Mouse (Mus musculus): Measurements from ENCODE around the gene Vax1. TPM values are rescaled to one million over a fixed set of nuclear protein-coding genes. Genes with fewer than 3 reads are reported as not detected.
A peak's percentile ranks its signal among the peaks of the same experiment; 100 is the strongest.

Vax1 gene
- total RNA-seq, 2 experiments from 2014 or later, result 1.5 to 2.1 TPM

DNA sequence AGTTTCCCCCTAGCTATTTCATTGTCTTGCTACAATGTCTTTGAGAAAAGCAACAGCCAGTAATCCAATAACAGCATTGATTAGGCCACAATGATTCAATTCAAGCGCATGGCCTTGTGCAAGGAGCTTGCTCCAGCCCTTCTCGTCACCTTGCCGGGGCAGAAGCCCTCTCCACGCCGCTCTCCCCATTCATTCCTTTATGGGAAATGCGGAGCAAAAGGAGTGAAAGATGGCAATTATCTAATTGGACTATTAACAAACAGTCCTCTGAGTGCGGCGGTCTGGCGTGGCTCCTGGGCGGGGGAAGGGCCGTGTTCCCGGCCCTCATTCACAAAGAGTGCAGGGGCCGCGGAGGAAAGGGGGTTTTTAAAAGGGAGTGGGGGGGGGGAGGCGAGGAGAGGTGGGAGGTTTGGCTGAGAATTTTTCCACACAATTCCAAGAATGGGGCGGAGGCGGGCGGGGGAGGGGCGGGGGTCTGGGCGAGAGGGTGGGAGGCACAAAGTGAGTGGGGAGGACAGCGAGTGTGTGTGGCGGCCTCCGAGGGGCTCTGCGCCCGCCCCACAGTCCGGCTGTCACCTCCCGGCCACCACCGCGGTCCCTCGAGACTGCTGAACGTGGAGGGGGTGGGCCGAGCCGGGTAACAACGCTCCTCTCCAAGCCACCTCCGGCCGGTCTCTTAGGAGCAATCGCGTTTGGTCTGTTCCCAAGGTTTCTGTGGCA is 1.5 kb upstream of the Vax1 start:
- intact Hi-C loops (cut with DNase I), result no loop called here
- DNase-seq (ENCODE audit: extremely low spot score in 1 of 2, low spot score in 2 of 2), result no peak

- intact Hi-C loops (cut with DNase I), result no loop called here
- no peak for DNase-seq (ENCODE audit: extremely low spot score in 1 of 2, low spot score in 2 of 2)
These were observed 875 bp upstream of the Vax1 start for GRCm38 (mm10) chr19:59170766-59171095.

- DNase-seq (ENCODE audit: extremely low spot score in 1 of 2, low spot score in 2 of 2), result peak in 1 of 2 experiments; percentile 43
- intact Hi-C loops (cut with DNase I), result no loop called here
These were observed 517 bp downstream of the Vax1 start for GRCm38 (mm10) chr19:59169143-59169935.

DNA sequence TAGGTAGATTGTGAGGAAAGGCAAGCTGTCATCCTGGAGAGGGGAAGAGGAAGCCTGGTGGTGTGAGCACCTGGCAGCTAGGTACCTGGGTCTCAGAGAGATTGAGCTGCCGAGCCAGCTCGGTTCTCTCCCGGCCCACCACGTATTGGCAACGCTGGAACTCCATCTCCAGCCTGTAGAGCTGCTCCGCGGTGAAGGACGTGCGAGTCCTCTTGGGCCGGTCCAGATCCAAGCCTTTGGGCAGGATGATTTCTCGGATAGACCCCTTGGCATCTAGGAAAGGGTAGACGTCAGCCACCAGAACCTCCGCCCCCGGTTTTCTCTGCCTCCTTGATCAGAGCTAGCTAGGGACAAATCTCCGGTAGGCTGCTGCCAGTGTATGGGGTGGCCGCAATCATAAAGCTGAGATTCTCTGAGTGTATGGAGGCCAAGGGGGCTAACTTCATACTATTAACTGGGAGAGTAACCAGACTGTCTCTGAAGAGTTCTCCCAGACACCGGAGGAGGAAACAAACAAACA is 1.4 kb downstream of the Vax1 start:
- no peak for DNase-seq (ENCODE audit: extremely low spot score in 1 of 2, low spot score in 2 of 2)

DNA sequence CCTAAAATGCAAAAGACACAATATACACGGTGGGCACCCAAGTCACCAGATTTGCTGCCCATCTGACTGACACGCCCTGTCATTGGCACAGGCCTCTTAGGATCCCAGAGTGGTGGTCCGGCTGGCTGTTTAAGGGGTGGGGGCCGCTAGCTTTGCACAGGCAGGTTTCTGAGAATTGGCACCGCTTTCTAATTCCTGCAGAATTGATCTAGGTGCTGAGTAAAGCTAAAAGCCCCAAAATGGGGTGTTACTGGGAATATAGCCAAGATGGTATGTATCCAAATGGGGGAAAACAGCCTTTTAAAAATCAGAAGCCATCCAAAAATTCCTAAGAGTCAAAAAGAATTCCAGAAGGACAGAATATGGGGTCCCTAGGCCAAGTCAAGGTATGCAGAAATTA is 2.0 kb downstream of the Vax1 start:
- intact Hi-C loops (cut with DNase I), result no loop called here
- no peak for DNase-seq (ENCODE audit: extremely low spot score in 1 of 2, low spot score in 2 of 2)

More for the DNA sequence above, 1.4 kb downstream of the Vax1 start:
- intact Hi-C loops (cut with DNase I), result no loop called here

GRCm38 (mm10) chr19:59166879-59167278 is 3.0 kb downstream of the Vax1 start:
- intact Hi-C loops (cut with DNase I), result no loop called here
- DNase-seq (ENCODE audit: extremely low spot score in 1 of 2, low spot score in 2 of 2), result no peak

- intact Hi-C loops (cut with DNase I), result no loop called here
- peak in 1 of 2 experiments; percentile 33 for DNase-seq (ENCODE audit: extremely low spot score in 1 of 2, low spot score in 2 of 2)
These were observed 3.5 kb downstream of the Vax1 start for GRCm38 (mm10) chr19:59166311-59166761.

GRCm38 (mm10) chr19:59165577-59165976 is 4.3 kb downstream of the Vax1 start:
- intact Hi-C loops (cut with DNase I), result no loop called here
- DNase-seq (ENCODE audit: extremely low spot score in 1 of 2, low spot score in 2 of 2), result no peak

DNA sequence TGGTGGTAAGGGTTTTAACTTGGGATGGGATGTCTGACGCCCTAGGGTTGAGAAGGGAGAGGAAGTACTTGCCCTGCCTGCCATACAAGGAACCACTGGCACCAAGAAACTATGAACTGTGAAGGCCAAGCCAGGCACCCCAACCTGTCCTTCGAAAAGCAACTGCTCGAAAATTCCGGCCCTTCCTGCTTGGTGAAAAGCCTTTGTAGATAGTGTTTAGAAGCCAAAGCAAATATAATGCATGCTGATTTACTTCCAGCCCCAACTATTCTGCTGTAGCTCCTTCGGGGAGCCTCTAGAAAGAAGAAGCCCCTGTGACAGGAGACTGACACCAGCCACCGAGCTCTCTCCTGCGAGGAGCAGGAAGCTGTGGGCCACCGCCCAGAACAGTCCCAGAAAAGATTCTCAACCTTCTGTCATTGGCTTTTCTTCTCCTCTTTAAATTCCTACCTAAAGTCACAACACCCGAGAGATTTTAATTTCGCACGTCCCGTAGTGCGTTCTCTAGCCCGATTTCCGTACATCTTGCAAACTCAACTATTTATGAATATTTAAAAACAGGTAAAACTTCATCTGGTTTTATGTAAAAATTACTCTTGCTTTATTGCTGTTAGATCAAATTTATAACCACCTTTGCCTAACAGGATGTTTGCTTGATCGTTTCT is 4.8 kb downstream of the Vax1 start:
- no peak for DNase-seq (ENCODE audit: extremely low spot score in 1 of 2, low spot score in 2 of 2)
- intact Hi-C loops (cut with DNase I), result no loop called here

- intact Hi-C loops (cut with DNase I), result no loop called here
These were observed 5.7 kb downstream of the Vax1 start for GRCm38 (mm10) chr19:59164111-59164510.

GRCm38 (mm10) chr19:59156702-59157101 is 13.2 kb downstream of the Vax1 start:
- intact Hi-C loops (cut with DNase I), result no loop called here
- DNase-seq (ENCODE audit: extremely low spot score in 1 of 2, low spot score in 2 of 2), result no peak

More at GRCm38 (mm10) chr19:59164111-59164510, 5.7 kb downstream of the Vax1 start:
- no peak for DNase-seq (ENCODE audit: extremely low spot score in 1 of 2, low spot score in 2 of 2)

DNA sequence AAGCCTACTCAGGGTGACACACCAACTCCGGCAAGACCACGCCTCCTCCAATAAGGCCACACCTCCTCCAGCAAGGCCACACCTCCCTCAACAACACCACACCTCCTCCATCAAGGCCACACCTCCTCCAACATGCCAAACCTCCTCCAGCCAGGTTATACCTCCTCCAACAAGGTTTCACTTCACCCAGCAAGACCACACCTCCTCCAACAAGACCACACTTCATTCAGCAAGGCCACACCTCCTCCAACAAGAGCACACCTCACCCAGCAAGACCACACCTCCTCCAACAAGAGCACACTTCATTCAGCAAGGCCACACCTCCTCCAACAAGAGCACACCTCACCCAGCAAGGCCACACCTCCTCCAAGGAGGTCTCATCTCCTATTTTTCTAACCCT is 15.7 kb downstream of the Vax1 start:
- DNase-seq (ENCODE audit: extremely low spot score in 1 of 2, low spot score in 2 of 2), result no peak
- intact Hi-C loops (cut with DNase I), result no loop called here

DNA sequence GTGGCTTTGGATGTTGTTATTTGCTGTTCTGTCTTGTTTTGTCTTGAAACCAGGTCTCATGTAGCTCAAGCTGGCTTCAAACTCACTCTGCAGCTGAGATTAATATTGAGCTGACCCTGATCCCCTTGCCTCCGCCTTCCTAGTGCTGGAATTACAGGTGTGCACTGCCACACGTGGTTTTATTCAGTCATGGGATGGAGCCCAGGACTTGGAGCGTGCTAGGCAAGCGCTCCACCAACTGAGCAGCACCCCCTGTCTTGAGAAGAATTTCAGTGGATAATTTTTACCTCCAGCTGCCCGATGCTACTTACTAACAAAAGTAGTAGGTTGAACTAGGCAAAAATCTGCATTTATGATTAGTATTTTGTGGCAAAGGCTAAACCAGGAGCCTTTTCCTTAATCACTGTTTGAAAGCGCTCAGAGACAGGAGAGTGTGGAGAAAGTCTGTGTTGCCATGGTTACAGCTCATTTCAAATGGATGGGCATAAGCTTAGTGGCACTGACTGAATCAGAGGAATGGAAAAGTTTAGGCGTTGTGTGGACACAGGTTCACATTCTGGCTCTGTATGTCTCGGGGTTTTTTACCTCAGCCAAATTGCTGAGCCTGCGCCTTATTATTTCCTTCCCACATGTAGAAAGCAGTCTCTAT is 24.2 kb downstream of the Vax1 start:
- peak in 1 of 2 experiments; percentile 59 for DNase-seq (ENCODE audit: extremely low spot score in 1 of 2, low spot score in 2 of 2)

GRCm38 (mm10) chr19:59145064-59145463 is 24.8 kb downstream of the Vax1 start:
- DNase-seq (ENCODE audit: extremely low spot score in 1 of 2, low spot score in 2 of 2), result no peak
- intact Hi-C loops (cut with DNase I), result no loop called here

More for the DNA sequence above, 24.2 kb downstream of the Vax1 start:
- intact Hi-C loops (cut with DNase I), result no loop called here

DNA sequence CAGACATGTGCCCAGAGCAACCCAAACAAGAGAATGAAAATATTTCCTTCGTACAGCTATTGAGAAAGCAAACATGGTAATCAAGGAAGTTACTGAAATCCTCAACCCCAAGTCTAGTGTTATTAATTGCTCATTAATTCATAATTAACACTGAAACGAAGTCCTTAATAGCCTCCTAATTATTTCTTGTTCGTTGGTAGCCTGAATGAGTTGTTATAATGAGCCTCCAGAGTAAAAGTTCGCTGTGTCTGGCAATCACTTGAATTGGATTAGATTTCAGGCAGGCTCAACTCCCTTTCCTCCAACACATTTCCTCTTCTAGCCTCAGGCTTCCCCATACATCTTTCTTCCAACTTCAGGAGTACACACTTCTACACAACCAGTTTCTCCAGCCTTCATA is 27.6 kb downstream of the Vax1 start:
- intact Hi-C loops (cut with DNase I), result no loop called here
- no peak for DNase-seq (ENCODE audit: extremely low spot score in 1 of 2, low spot score in 2 of 2)

- DNase-seq (ENCODE audit: extremely low spot score in 1 of 2, low spot score in 2 of 2), result no peak
- intact Hi-C loops (cut with DNase I), result no loop called here
These were observed 34.5 kb downstream of the Vax1 start for GRCm38 (mm10) chr19:59135387-59135786.

GRCm38 (mm10) chr19:59134916-59135315 is 34.9 kb downstream of the Vax1 start:
- intact Hi-C loops (cut with DNase I), result no loop called here
- DNase-seq (ENCODE audit: extremely low spot score in 1 of 2, low spot score in 2 of 2), result no peak

DNA sequence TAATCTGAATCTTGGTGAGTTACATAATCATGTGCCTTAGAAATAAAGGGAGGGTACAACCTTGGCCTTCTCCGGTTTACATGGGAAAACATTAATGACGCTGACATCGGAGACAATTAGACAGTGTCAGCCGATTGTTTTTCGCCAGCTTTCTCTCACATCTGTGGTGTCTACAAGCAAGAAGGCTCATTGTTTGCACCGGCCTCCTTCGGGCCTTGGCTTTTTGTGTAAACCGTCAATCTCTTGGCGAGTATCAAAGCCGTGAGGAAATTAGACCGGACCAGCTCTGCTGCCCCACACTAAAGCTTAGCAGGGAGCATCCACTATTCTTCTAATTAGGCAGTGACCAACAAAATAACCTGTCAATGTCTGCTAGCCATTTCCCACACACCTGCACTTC is 36.7 kb downstream of the Vax1 start:
- no peak for DNase-seq (ENCODE audit: extremely low spot score in 1 of 2, low spot score in 2 of 2)
- intact Hi-C loops (cut with DNase I), result no loop called here

DNA sequence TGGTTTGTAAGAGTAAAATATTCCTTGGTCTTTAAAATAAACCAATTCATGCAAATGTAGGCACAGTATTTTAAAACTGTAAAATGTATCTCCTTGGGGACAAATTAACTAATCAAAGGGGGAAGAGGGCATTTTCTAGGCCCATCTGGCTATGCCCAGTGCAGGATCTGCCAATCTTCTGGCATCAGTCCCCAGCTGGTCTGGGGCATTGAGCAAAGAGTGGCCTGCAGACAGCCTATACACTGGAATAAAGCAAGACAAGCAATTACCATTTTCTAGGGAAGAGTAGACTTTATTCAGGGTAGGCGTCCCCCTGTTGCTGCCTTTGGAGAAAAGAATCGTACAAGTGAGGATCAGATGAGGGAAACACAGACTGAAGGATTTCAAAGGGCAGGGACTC is 40.2 kb downstream of the Vax1 start:
- no peak for DNase-seq (ENCODE audit: extremely low spot score in 1 of 2, low spot score in 2 of 2)
- intact Hi-C loops (cut with DNase I), result no loop called here
